Comparison of ENCODE assay signal across 9 mouse cellular contexts in the genomic region with DNA sequence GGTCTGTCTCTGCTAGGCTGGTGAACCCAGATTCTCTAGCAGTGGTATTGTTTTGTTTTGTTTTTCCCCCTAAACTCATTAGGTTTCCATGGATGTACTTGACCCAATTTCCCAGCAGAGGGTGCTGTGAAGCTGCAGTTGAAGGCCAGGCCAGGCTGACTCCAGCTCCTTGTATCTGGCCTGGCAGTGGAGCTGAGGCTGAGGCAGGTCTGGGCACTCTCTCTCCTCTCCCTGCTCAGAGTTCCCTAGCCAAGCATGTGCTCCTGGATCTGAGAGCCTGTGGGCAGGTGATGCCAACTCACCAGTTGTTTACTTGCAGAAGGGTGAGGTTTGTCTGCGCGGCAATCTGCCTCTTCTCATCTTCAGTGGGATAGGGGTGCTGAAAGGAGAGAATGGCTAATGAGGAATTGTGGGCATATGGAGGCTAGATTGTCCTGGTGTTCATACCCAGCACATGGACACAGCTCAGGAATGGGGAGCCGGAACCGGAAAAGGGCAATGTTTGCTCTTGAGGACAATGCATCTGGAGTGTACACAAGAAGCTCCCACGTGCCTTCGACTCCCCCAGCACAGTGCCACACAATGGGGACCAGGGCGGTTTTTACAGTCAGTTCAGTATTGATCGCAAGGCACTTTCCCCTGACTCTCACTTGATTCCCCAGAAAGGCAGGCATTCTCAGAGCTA.
DNase-seq lines count a peak whose midpoint lies in the region; ATAC-seq and TF ChIP-seq lines count a peak whose summit lies in the region.
"Had no signal": no experiment of that assay in that cellular context is flagged by ENCODE, and none has a peak within 500 bp of the region (broad histone marks: within the 10 kb centered on the region; RNA-seq: fewer than 3 reads in every experiment).

No protein-coding gene starts in this region.

- H3K4me1 ChIP-seq in lung, adult 2 months (ENCODE audit: control insufficient read depth, insufficient read depth, low read length), result no peaks in the 10 kb centered on the region
- H3K4me1 ChIP-seq: limb, embryonic 15.5 days had no signal

- TF ChIP-seq CTCF in lung, adult 2 months (IDR thresholded peaks at IDR 0.05; ENCODE audit: insufficient read depth, low read length), result peak; percentile 59

- H3K4me3 ChIP-seq in lung, adult 2 months (replicated peaks; ENCODE audit: extremely low read depth, low read depth, low read length), result no peak overlapping the region
- H3K4me3 ChIP-seq: limb, embryonic 15.5 days had no signal

- no peak for TF ChIP-seq POLR2A in lung, adult 2 months (IDR thresholded peaks at IDR 0.05; ENCODE audit: borderline replicate concordance, extremely low read depth, low read depth, low read length)

- no peak for ATAC-seq in activated CD4-positive, CD25-positive, alpha-beta regulatory T cell, adult 4 months

- peak; percentile 10 for DNase-seq in urinary bladder, adult 18-20 months (ENCODE audit: low spot score in 2 of 2)
- no peak for DNase-seq in urinary bladder, postnatal 10 days (ENCODE audit: low spot score)
- peak; percentile 78 for DNase-seq in embryo, embryonic 10.5 days (ENCODE audit: low spot score)
- peak; percentile 45 for DNase-seq in heart, adult 8-10 months (ENCODE audit: low spot score)
- DNase-seq in kidney, postnatal 10 days, result peak; percentile 74
- DNase-seq in lung, adult 2 months, result peak; percentile 9
- DNase-seq in retina, embryonic 14.5 days (ENCODE audit: low spot score), result peak; percentile 80

- WGBS in lung, adult 2 months, result 72% methylated on average over 8 of the region's 8 CpGs
